Mouse (Mus musculus) induced T-regulatory cell, adult 2 months (primary cell): ENCODE measurements around the gene Spats2l.

Experiments
- DNase-seq: peaks from one replicate; pipeline ENCODE4 v3.0.0-alpha.2; 2012; ENCODE audit warnings: low read depth

Gene Spats2l

GRCm38 (mm10) chr1:57774001-57774667 is at the start of gene Spats2l:
TSS of gene Spats2l (plus strand) at chr1:57774162.
- no peak for DNase-seq

DNA sequence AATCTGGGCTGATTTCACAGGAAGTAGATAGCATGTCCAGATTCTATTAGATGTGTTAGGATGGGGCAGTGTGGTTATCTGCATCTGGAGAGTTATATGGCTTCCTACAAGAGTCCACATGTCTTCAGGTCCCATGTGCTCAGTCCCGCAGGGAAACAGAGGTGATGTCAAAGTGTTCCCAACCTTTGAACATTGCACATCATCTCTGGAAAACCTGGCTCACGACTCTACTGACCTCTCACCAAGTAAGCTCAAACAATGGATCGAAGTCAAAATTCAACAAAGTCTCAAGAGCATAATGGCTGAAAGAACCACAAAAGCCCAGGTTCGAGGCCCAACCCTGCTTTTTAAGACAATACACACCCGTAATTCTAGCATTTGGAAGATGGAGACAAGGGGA is 48.7 kb upstream of the Spats2l start:
- DNase-seq: no peak

DNA sequence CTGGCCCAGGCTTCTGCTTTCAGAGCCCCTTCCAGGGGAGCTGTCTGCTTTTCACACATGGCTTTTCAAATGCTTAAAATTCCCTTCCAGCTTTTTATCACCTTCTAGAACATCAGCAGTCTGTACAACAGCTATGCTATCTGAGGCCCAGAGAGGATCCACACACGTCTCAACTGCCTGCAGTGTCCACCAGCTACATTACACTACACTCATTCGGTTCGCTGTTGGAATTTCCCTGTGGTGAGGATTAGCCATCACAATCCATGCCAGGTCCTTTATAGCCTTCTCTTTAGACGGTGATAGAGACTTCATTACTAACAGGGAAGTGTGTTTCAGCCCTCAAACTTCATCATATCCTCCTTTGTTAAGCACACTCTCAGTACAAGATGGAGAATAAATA is 38.1 kb upstream of the Spats2l start:
- no peak for DNase-seq

DNA sequence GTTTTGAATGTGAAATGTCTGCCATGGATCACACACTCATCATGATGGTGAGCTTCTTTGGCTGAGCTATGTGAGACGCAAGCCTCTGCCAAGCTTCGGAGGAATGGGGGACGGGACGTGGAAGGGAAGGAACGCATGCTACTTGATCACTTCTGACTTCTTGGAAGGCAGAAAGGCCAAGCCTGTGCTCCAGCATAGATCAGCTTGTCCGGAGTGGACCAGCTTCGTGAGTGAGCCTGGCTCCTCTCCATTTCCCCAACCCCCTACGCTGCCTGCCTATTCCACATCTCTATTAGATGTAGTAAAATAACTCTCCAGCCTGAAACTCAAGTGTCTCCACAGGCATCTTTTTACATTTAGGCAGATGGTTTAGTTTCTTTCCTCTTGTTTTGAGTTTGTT is 32.2 kb upstream of the Spats2l start:
- DNase-seq: no peak

GRCm38 (mm10) chr1:57742266-57742665 is 31.7 kb upstream of the Spats2l start:
- DNase-seq: no peak

GRCm38 (mm10) chr1:57751781-57752180 is 22.2 kb upstream of the Spats2l start:
- DNase-seq: no peak

GRCm38 (mm10) chr1:57766396-57766795 is 7.6 kb upstream of the Spats2l start:
- no peak for DNase-seq

DNA sequence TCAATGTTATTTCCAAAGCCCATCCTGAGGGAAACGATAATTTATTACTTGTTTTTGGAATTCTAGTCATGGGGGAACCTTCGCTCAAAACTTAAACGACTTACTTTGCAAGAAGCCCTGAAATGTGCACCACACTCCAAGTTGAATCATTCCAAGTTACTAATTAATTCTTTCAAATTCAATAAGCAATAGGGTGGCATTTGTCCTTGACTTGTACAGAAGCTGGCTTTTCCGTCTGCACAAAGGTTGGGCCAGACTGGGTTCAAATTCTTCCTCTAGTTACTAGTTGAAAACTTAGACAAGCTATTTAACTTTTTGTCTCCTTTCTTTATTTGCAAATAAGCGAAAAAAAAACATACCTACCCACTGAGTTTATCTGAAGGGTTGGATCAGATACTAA is 636 bp upstream of the Spats2l start:
- no peak for DNase-seq

DNA sequence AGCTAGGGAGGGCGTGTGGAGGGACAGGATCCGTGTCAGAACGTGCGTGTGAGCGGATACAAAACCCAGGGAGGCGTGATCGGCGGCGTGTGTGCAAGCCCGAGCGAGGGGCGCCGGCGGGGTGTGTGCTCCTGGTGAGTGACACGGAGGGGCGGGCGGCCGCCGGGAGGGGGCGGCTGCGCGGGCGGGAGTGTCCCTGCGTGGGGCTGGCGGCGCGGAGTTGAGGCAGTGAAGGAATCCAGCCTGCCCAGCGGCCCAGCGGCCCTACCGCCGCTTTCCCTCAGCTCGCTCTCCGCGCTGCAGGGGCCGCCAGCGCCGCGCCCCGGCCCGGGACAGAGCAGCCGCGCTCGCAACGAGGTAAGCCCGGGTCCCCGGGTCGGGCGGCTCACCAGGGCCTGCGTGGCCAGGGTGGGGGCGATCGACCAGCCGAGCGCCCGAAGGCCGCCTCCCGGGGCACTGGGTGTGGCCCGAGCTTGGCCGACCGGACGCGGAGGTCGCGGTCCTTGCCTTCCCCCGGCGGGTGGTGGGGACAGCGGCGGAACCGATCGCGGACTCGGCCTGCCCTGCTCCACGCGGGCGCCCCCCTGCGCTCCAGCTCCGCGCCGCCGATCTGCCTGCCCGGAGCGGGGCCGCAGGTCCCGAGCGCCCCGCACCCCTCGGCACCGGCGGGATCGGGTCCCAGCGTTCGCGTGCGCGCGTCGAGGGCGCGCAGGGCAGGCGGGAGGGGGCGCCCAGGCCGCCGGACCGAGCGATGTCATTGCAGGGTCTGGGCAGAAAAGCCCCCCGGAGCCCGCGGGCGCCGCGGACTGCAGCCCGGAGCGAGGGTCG is 920 bp downstream of the Spats2l start:
- DNase-seq: no peak

- no peak for DNase-seq
Observed at GRCm38 (mm10) chr1:57775496-57775790, 1.5 kb downstream of the Spats2l start.

DNA sequence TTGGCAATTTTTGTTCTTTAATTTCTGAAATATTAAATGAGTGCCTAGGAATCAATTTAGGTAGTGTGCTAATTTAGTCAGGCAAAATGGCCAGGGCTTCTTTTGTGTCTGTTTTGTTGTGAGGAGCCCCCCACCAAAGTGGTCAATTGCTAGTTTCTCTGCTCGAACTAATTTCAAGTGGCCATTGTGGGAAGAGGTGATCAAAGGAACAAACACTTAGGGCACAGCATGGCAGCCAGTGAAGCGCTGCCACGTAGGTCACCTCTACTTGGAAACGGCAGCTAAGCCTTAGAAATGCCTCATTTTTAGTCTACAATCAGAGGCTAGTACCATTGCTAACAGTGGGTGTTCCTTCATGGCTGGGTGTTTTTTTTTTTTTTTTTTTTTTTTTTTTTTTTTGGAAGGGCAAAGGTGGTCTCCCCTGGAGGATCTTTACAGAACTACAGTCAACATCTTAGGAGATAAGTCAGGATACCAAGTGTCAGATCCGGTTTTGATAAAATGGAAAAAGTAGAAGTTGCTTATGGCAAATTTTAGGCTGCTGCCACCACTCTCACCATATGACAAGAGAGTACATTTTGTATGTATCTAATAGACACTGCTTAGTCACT is 2.8 kb downstream of the Spats2l start:
- no peak for DNase-seq

DNA sequence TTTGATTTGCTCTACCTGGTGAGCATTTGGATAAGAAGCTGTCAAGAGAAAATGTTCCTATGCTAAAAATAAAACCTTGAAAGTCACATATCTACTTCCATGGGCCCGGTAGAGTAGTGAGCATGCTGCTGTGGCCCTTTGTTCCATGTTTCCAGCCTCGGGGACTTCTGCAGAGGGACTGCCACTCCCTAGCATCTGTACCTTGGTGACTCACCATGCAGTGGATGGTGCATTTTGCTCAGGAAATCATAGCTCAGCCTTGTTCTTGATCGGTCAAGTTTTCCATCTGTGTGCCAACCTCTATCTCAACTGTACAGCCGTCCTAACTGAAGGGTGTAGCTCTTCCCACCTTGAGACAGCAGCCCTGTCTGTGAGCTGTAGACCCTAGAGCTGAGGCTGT is 10.3 kb downstream of the Spats2l start:
- no peak for DNase-seq

DNA sequence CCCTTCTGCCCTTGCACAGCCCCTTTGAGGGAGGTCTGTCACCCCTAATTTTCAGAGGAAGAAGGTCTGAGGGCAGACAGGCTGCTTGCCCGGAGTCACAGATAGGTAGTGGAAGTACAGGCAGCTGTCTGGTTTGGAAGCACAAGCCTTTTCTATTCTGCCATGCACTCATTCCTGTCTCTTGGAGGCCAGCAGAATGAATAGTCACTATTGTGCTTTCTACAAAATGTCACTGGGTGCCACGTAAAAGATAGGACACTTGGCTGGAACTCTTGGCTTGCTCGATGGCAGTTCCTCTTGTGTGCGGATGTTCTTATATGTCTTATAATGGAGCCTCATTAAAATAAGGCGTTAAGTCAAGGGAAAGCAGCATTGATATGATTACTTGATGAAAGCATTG is 15.9 kb downstream of the Spats2l start:
- no peak for DNase-seq

DNA sequence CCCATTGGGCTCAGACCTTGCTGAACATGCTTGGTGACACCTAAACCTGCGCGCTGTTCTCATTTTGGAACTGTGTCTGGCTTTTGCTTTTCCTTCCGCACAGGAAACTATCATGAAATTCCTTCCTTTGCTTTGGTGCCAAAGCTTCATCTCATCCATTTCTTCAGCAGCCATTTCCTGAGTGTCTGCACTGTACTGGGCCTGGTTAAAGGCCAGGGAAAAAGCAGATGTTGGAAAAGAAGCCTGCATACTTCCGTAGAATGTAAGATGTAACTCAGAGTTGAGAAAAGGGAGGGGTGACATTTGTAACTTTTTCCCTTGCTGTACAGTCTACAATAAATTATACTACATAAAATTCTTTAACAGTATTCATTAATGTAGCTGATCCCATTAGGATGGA is 18.2 kb downstream of the Spats2l start:
- no peak for DNase-seq

DNA sequence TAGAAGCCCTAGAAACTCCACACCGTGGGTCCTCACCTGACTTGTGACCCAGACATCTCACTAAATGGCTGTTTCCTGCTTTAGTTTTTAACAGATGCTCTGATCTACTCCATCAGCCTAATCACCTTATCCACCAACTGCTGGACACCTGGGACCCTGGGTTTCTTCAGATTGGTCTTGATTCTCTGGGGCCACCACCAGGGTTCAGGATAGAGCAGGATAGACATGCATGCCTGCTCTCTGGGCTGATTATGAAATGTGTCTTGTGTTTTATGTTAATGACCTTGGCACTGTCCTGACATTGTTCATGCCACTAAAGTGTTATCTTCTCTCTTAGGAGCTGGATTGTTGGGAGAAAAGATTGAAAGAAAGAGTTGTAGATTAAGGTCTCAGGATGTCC is 21.9 kb downstream of the Spats2l start:
- no peak for DNase-seq

GRCm38 (mm10) chr1:57799398-57799797 is 25.4 kb downstream of the Spats2l start:
- no peak for DNase-seq

GRCm38 (mm10) chr1:57800846-57801245 is 26.9 kb downstream of the Spats2l start:
- DNase-seq: no peak

DNA sequence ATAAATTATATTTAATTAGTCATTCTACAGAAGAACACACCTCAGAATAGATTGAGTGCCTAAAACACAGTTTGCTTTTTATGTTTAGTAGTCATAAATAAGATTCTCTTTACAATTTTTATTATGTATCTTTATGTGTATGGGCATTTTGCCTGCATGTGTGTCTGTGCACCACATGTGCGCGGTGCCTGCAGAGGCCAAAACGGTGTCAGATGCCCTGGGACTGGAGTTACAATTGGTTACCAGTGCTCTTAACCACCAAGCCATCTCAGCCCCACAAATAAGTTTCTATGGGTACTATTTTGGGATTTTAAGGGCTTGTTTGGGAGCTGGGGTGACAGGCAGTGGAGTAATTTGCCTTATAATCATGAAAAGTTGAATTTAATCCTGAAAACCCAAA is 32.2 kb downstream of the Spats2l start:
- DNase-seq: no peak

DNA sequence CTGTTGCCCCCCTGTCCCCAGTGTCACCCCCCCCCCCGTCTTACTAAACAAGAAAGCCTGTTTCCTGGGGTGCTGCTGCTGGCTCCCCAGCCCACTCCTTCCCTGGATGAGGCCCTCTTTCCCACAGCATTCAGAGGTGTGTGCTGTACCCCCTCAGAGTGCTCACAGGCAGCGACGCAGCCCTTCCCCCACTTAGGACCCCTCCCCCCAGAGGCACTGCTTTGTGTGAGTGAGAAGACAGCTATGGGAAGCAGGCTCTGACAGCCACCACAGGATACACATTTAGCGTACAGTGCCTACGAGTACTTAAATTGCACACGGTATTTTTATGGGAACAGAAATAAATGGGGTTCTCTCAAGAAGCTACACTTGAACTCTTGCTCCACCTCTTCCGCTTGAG is 33.9 kb downstream of the Spats2l start:
- DNase-seq: no peak

- no peak for DNase-seq
Observed at GRCm38 (mm10) chr1:57810221-57810620, 36.3 kb downstream of the Spats2l start.

DNA sequence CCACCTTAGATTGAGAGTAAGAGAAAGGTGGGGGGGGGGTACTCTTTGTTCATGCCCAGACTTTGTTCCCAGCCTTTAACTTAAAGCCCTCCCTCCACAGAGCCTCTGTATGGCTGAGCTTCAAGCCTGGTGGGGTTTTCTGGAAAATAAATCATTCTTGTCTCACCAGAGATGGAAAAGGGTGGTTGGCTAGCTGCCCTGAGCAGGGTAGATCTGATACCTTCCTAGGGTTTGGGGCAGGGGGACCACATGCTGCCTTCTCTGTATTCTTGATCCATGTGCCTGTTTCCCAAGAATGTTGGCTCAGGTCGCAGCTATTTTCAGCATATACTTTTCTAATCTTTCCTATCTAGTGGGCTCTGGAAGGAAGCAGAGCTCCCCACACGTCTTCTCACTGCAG is 43.1 kb downstream of the Spats2l start:
- no peak for DNase-seq

DNA sequence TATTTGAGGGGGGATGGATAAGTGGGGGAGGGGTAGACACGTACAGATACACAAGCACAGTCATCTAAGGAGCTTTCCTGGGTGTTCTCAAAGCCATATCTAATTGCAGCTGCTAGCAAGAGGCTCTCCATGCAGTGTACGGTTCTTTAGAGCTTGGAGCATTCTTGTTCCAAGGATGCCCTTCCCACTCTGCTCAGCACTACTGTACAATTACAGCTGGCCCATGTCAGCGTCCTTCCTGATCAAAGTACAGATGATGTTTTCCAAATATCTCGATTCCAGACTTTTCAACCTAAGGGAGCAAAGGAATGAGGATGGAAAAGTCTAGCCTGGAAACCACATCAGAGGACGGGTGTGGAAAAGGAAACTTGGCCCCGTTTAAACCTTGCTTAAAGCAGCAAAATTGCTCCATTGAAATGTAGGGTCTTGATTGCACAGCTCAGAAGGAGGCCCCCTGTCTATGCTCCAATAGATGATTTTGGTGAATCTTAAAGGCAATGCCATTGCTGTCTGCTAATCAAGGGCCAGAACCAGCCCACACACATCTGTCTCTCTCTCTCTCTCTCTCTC is 46.6 kb downstream of the Spats2l start:
- DNase-seq: no peak
